In the genomic region with DNA sequence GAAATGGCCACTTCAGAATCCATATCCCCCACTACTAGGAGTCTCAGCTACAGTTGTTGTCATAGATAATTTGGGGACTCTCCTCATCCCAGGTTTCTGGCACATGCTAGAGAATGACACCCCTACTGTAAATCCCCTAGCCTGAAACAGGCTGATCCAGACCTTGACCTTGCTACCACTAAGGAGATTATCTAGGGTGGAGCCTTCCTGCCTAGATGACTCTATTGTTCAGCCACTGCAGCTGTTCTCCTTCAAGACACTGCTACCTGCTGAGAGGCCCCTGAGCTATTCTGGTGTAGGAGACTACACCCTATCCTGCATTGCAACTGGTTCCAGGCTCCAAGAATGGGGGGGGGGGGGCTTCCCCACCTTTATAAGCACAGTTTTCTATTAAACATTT, we compare ENCODE assay signal across 28 mouse cellular contexts.
"Had no signal": no experiment of that assay in that cellular context is flagged by ENCODE, and none has a peak within 500 bp of the region (broad histone marks: within the 10 kb centered on the region; RNA-seq: fewer than 3 reads in every experiment).

No protein-coding gene starts in this region.

- H3K36me3 ChIP-seq: heart, embryonic 13.5 days; heart, embryonic 15.5 days; hindbrain, embryonic 10.5 days; hindbrain, embryonic 12.5 days; kidney, embryonic 15.5 days; limb, embryonic 13.5 days; limb, embryonic 15.5 days; liver, embryonic 12.5 days had no signal

- H3K27me3 ChIP-seq: heart, embryonic 13.5 days; heart, embryonic 15.5 days; hindbrain, embryonic 12.5 days; kidney, embryonic 15.5 days; limb, embryonic 13.5 days; limb, embryonic 15.5 days; liver, embryonic 12.5 days had no signal

- H3K9me3 ChIP-seq: heart, embryonic 13.5 days; heart, embryonic 15.5 days; hindbrain, embryonic 10.5 days; hindbrain, embryonic 12.5 days; kidney, embryonic 15.5 days; limb, embryonic 13.5 days; limb, embryonic 15.5 days; liver, embryonic 12.5 days had no signal

- H3K4me1 ChIP-seq: heart, embryonic 13.5 days; heart, embryonic 15.5 days; hindbrain, embryonic 10.5 days; hindbrain, embryonic 12.5 days; kidney, embryonic 15.5 days; limb, embryonic 13.5 days; limb, embryonic 15.5 days; liver, embryonic 12.5 days had no signal

- H3K4me2 ChIP-seq: heart, embryonic 11.5 days; heart, embryonic 13.5 days; heart, embryonic 15.5 days; hindbrain, embryonic 12.5 days; hindbrain, embryonic 14.5 days; kidney, embryonic 15.5 days; limb, embryonic 13.5 days; limb, embryonic 15.5 days; liver, embryonic 12.5 days had no signal

- H3K4me3 ChIP-seq: heart, adult 2 months; heart, embryonic 13.5 days; heart, embryonic 15.5 days; hindbrain, embryonic 10.5 days; hindbrain, embryonic 12.5 days; kidney, embryonic 15.5 days; layer of hippocampus, adult 2 months; limb, embryonic 13.5 days; limb, embryonic 15.5 days; liver, embryonic 12.5 days had no signal

- H3K9ac ChIP-seq: heart, embryonic 13.5 days; heart, embryonic 15.5 days; hindbrain, embryonic 12.5 days; hindbrain, embryonic 14.5 days; kidney, embryonic 15.5 days; limb, embryonic 13.5 days; limb, embryonic 15.5 days; liver, embryonic 12.5 days; liver, embryonic 14.5 days had no signal

- DNase-seq: gastrocnemius, postnatal 14 days; gastrocnemius, postnatal 36 days; heart, adult 11 months; heart, adult 2 months; heart, postnatal 4 days; kidney, adult 11 months; kidney, adult 2 months; kidney, adult 9 months; kidney, postnatal 14 days; kidney, postnatal 36 days; layer of hippocampus, postnatal 36 days; left cerebral cortex, postnatal 4 days had no signal

- ATAC-seq: hindbrain, embryonic 16.5 days; inflammation-experienced regulatory T-cells, adult 6 months; intestine, embryonic 16.5 days; liver, embryonic 12.5 days had no signal

- H3K27ac ChIP-seq: heart, adult 2 months; heart, embryonic 13.5 days; heart, embryonic 15.5 days; hindbrain, embryonic 10.5 days; hindbrain, embryonic 12.5 days; hindbrain, embryonic 14.5 days; kidney, embryonic 15.5 days; kidney, postnatal 0 days; layer of hippocampus, adult 2 months; limb, embryonic 13.5 days; limb, embryonic 15.5 days; liver, embryonic 12.5 days; liver, embryonic 14.5 days had no signal
